Mouse (Mus musculus): ENCODE results near the gene Mtmr14. TPM values are rescaled to one million over a fixed set of nuclear protein-coding genes. Genes with fewer than 3 reads are reported as not detected.

Mtmr14 gene
- polyA plus RNA-seq, 1 experiment from 2014 or later: 36.8 TPM

DNA sequence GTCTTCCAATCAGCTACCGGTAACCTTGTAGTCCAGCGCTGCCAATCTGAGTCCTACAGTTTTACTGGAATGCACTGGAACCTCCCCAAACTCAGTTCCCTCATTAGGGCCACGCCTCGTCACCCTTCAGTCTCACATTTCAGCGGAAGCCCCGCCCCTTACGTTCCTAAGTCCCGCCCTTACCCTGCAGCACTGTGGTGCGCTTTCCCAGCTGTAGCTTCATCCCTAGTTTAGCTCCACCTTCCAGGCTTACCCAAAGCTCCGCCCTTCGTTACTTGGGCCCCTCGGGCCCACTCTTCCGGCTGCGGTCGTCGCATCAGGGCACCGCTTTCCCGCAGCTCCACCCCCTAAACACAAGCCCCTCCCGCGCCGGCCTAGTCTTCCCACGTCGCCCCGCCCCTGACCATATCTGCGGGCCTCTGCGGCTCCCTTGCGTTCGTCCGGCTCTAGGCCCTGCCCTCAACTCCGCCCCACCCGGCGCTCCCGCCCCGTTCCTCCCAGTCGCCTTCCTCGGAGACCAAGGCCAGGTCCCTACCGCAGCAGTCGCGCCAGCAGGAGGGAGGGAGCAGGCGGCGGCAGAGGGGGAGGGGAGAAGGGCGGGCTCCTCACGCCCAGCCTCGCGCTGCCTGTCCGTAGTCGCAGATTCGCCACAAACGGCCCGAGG lies 68.8 kb downstream of the Mtmr14 start:
- no peaks in the 10 kb centered on the region for H3K27me3 ChIP-seq
- peak overlapping the region; percentile 98 for H3K4me3 ChIP-seq
- peak overlapping the region; percentile 99 for H3K27ac ChIP-seq (replicated peaks)
- peaks cover 34% of the 10 kb centered on the region for H3K4me1 ChIP-seq (replicated peaks)
- H3K36me3 ChIP-seq: peaks cover 15% of the 10 kb centered on the region
- WGBS: under 1% methylated on average over 50 of the region's 50 CpGs
- peak overlapping the region; percentile 92 for H3K9ac ChIP-seq
- H3K9me3 ChIP-seq: no peaks in the 10 kb centered on the region
- peak overlapping the region; percentile 100 for H3K4me2 ChIP-seq
- ATAC-seq (ENCODE audit: low read depth): peak; percentile 98

DNA sequence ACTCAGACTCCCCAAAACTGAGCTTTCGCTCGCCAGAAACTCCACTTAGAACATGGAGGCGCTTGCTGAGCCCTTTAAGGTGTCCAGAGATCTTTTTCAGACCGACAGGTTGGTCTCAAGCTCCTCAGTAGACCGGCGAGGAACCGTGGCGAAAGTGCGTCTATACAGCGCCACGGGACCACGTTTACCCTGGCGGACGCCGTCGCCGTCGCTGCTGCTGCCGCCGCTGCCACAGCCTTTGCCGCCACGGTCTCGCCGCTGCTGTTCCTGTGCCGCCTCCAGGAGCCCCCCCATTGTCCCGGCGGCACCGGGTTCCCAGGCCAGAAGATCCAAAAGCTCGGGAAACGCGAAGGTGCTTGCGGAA lies 69.3 kb downstream of the Mtmr14 start, which contains the start of gene Brpf1:
Gene Brpf1 (plus strand): TSS at position 152 of the 364 bp plus-strand sequence.
- H3K4me3 ChIP-seq: peak within 1 kb of the TSS; percentile 98
- H3K9ac ChIP-seq: peak within 1 kb of the TSS; percentile 92
- peak; percentile 68 for ATAC-seq (ENCODE audit: low read depth)
- H3K36me3 ChIP-seq: peaks cover 15% of the 10 kb centered on the region
- peak within 1 kb of the TSS; percentile 100 for H3K4me2 ChIP-seq
- no peaks in the 10 kb centered on the region for H3K9me3 ChIP-seq
- H3K4me1 ChIP-seq (replicated peaks): peaks cover 34% of the 10 kb centered on the region
- WGBS: under 1% methylated on average over 32 of the region's 32 CpGs
- no peaks in the 10 kb centered on the region for H3K27me3 ChIP-seq
- H3K27ac ChIP-seq (replicated peaks): peak within 1 kb of the TSS; percentile 99

DNA sequence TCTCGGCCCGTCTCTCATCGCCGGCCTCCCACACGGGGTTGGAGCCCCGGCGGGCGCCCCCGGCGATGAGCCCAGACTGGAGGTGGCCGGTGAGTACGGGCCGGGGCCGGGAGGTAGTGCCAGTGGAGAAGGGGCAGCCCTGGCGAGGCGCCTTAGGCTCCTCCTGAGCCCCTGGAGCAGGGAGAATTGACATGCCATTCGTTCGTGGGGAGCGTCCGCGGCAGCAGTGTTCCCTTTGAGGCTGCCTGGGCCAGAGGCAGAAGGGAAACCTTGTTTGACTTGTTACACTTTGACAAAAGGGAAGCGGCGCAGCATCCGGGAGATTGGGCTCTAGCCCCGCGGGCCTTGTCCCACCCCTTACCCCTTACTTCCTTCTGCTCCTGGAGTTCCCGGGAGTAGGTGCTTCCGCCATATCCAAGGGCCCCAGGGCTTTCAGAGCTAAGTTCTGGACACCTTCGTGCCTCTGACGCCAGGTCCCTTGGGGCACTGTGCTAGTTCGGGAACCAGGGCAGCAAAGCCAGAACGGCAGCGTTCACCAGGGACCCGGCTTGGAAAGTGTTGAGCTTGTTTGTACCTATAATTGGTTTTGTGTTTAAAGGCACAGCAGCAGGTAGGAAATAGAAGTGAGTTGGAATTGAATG lies 70.0 kb downstream of the Mtmr14 start:
- Histone ChIP-seq H3K27me3 (no peaks in the 10 kb centered on the region), H3K27ac (replicated peaks) (peak overlapping the region; percentile 99), H3K9me3 (no peaks in the 10 kb centered on the region), H3K4me1 (replicated peaks) (peaks cover 34% of the 10 kb centered on the region), H3K4me3 (peak overlapping the region; percentile 98), H3K36me3 (peaks cover 21% of the 10 kb centered on the region), H3K9ac (peak overlapping the region; percentile 92), H3K4me2 (peak overlapping the region; percentile 100)
- WGBS: under 1% methylated on average over 34 of the region's 34 CpGs
- peak; percentile 5; the same call in 1 of the 2 replicates for ATAC-seq (ENCODE audit: low read depth)

DNA sequence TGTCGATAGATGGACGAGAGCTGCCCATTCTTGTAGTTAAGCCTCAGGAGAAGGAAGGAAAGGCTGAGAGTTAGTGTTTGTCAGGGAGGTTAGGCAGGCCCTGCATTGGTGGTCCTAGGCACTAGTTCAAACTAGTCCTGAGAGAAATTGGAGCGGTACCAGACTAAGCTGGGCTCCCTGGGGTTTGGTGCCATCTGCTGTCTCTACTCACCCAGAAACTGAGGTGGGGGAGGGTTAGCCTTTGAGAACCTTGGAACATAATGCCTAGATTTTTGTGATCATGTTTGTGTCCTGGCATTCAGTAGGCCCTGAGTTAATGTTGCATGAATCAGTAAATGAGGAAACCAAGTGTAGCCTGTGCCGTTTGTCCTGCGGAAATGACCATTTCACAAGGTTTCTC lies 70.5 kb downstream of the Mtmr14 start:
- H3K9ac ChIP-seq: peak overlapping the region; percentile 92
- WGBS: 34% methylated on average over 5 of the region's 5 CpGs
- peak overlapping the region; percentile 98 for H3K4me3 ChIP-seq
- H3K4me1 ChIP-seq (replicated peaks): peaks cover 34% of the 10 kb centered on the region
- no peak for ATAC-seq (ENCODE audit: low read depth)
- H3K9me3 ChIP-seq: no peaks in the 10 kb centered on the region
- no peaks in the 10 kb centered on the region for H3K27me3 ChIP-seq
- H3K36me3 ChIP-seq: peaks cover 26% of the 10 kb centered on the region
- H3K4me2 ChIP-seq: peak overlapping the region; percentile 100
- peak overlapping the region; percentile 99 for H3K27ac ChIP-seq (replicated peaks)

DNA sequence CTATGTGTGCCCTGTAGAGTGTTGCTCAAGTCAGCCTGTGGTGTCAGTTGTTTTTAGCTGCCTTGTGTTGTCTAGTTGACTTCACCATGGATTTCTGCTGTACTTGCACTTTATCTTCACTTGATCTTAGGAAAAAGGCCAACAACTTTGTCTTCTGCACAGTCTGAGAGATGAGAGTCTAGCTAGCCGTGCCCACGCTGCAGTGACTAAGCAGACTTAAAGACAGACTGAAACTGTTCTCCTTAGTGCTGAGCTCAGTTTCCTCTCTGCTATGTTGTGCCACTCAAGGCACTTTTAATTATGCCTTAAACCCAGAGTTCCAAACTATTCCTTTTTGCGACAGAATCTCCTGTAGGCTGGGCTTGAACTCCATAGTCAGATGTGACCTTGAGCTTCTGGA lies 78.3 kb downstream of the Mtmr14 start:
- Histone ChIP-seq H3K27ac (replicated peaks) (no peak overlapping the region), H3K9ac (no peak overlapping the region), H3K4me2 (no peak overlapping the region), H3K4me1 (replicated peaks) (0 out of 2 replicates have a peak, but pooled peaks cover 2% of the 10 kb centered on the region), H3K9me3 (no peaks in the 10 kb centered on the region), H3K27me3 (no peaks in the 10 kb centered on the region), H3K4me3 (no peak overlapping the region), H3K36me3 (peaks cover 91% of the 10 kb centered on the region)
- 96% methylated on average over 3 of the region's 3 CpGs for WGBS
- no peak for ATAC-seq (ENCODE audit: low read depth)

DNA sequence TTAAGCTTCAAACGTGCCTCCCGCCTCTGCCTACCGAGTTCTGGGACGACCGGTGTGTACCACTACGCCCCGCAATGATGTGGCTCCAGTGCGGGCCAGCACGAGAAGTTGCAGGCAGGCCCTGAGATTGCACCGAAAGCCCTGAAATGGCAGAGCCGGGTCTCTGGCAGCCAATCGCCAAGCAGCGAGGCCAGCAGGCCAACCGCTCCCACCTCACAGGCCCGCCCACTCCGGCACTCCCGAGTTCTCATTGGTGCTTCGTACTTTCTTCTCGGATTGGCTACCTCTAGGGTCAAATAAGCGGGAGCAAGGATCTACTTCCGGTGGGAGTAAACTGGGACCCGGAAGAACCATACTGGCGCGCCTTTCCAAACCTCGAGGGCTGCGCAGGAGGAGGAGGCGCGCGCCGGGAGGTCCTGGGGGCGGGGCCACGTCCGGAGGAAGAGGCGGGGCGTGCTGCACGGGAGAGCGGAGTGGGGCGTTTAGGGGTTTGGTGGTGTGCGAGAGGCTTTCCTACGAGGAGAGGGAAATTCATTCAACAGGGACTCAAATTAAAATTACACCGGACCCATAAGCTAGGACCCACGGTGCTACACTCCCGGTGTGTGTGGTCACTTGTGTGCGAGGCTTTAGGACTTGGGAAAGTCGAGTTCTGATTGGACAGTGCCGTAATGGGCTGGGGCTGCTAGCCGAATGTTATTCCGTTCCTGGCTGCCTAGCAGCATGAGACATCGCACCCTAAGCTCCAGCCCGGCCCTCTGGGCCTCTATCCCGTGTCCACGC lies 89.1 kb downstream of the Mtmr14 start, which contains the start of gene Ogg1:
Gene Ogg1 (plus strand): TSS at position 440 of the 783 bp plus-strand sequence.
- peak within 1 kb of the TSS; percentile 86 for H3K9ac ChIP-seq
- ATAC-seq (ENCODE audit: low read depth): peak; percentile 99
- under 1% methylated on average over 52 of the region's 52 CpGs for WGBS

DNA sequence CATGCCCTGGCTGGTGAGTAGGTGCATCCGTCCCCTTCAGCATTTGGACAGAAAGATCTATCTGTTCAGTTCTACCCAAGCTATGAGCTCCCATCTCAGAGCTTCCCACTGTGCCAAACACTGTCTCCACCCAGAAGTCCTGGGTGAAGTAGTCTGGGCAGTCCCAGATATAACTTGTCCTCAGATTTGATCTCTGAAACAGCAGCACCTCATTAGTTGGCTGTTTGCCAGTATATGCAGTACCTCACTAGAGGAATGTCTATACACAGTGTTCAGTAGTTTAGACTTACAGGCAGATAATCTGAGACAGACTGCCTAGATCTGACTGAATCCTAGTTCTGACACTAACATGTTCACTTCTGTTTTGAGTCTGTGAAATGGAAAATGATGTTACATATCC lies 91.8 kb downstream of the Mtmr14 start:
- H3K27me3 ChIP-seq: no peaks in the 10 kb centered on the region
- no peaks in the 10 kb centered on the region for H3K9me3 ChIP-seq
- ATAC-seq (ENCODE audit: low read depth): no peak
- WGBS: 94% methylated on average over 1 of the region's 1 CpGs
- peaks cover 53% of the 10 kb centered on the region for H3K36me3 ChIP-seq
- no peak overlapping the region for H3K4me2 ChIP-seq
- no peak overlapping the region for H3K9ac ChIP-seq
- H3K4me3 ChIP-seq: no peak overlapping the region
- H3K27ac ChIP-seq (replicated peaks): no peak overlapping the region
- peaks cover 27% of the 10 kb centered on the region for H3K4me1 ChIP-seq (replicated peaks)

More for the DNA sequence above, 89.1 kb downstream of the Mtmr14 start, which contains the start of gene Ogg1:
- Histone ChIP-seq H3K4me1 (replicated peaks) (peaks cover 14% of the 10 kb centered on the region), H3K36me3 (peaks cover 58% of the 10 kb centered on the region), H3K4me2 (peak within 1 kb of the TSS; percentile 94), H3K9me3 (no peaks in the 10 kb centered on the region), H3K4me3 (peak within 1 kb of the TSS; percentile 60), H3K27me3 (no peaks in the 10 kb centered on the region), H3K27ac (replicated peaks) (peak within 1 kb of the TSS; percentile 93)

DNA sequence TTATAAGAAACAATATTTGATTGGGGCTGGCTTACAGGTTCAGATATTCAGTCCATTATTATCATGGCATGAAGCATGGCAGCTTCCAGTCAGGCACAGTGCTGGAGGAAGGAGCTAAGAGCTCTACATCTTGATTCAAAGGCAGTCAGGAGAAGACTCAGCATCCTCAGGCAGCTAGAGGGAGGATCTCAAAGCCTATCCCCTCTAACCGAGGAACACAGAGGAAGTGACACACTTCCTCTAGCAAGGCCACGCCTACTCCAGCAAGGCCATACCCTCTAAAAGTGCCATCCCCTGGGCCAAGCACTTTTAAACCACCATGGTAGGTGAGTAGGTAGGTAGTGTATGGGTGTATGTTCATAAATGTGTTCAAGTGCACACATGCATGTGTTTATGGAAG lies 92.9 kb downstream of the Mtmr14 start:
- ATAC-seq (ENCODE audit: low read depth): no peak
- Histone ChIP-seq H3K4me3 (no peak overlapping the region), H3K9ac (no peak overlapping the region), H3K27me3 (no peaks in the 10 kb centered on the region), H3K4me1 (replicated peaks) (peaks cover 25% of the 10 kb centered on the region), H3K4me2 (no peak overlapping the region), H3K27ac (replicated peaks) (no peak overlapping the region), H3K36me3 (peaks cover 53% of the 10 kb centered on the region), H3K9me3 (no peaks in the 10 kb centered on the region)
- WGBS: 71% methylated on average over 2 of the region's 2 CpGs

Other genes starting within 250 kb of the Mtmr14 start
- gene Thumpd3, start 191.6 kb upstream of the Mtmr14 start, polyA plus RNA-seq (2015; fragmentation: Nextera tagmentation; extraction: Ambion mirVana): 58.8 and 64.5 TPM in 2 replicates
- 50.3 and 54.0 TPM in 2 replicates for gene Setd5, start 160.5 kb upstream of the Mtmr14 start, polyA plus RNA-seq (2015; fragmentation: Nextera tagmentation; extraction: Ambion mirVana)
- 47.1 and 49.3 TPM in 2 replicates for gene Lhfpl4, start 42.5 kb upstream of the Mtmr14 start, polyA plus RNA-seq (2015; fragmentation: Nextera tagmentation; extraction: Ambion mirVana)
- gene Cpne9, start 44.5 kb downstream of the Mtmr14 start, polyA plus RNA-seq (2015; fragmentation: Nextera tagmentation; extraction: Ambion mirVana): 0.31 and 0.58 TPM in 2 replicates
- gene Brpf1, start 69.3 kb downstream of the Mtmr14 start, polyA plus RNA-seq (2015; fragmentation: Nextera tagmentation; extraction: Ambion mirVana): 16.7 and 16.8 TPM in 2 replicates
- 9.0 and 10.2 TPM in 2 replicates for gene Ogg1, start 89.1 kb downstream of the Mtmr14 start, polyA plus RNA-seq (2015; fragmentation: Nextera tagmentation; extraction: Ambion mirVana)
- gene Camk1, start 106.1 kb downstream of the Mtmr14 start, polyA plus RNA-seq (2015; fragmentation: Nextera tagmentation; extraction: Ambion mirVana): 76.4 and 78.0 TPM in 2 replicates
- gene Tada3, start 140.0 kb downstream of the Mtmr14 start, polyA plus RNA-seq (2015; fragmentation: Nextera tagmentation; extraction: Ambion mirVana): 63.8 and 64.5 TPM in 2 replicates
- 375 and 421 TPM in 2 replicates for gene Arpc4, start 140.3 kb downstream of the Mtmr14 start, polyA plus RNA-seq (2015; fragmentation: Nextera tagmentation; extraction: Ambion mirVana)
- gene Ttll3, start 151.4 kb downstream of the Mtmr14 start, polyA plus RNA-seq (2015; fragmentation: Nextera tagmentation; extraction: Ambion mirVana): 9.9 and 11.3 TPM in 2 replicates
- gene Rpusd3, start 181.5 kb downstream of the Mtmr14 start, polyA plus RNA-seq (2015; fragmentation: Nextera tagmentation; extraction: Ambion mirVana): 19.2 and 19.7 TPM in 2 replicates
- gene Cidec, start 197.9 kb downstream of the Mtmr14 start, polyA plus RNA-seq (2015; fragmentation: Nextera tagmentation; extraction: Ambion mirVana): not detected in 2 replicates
- 91.8 and 95.8 TPM in 2 replicates for gene Jagn1, start 204.7 kb downstream of the Mtmr14 start, polyA plus RNA-seq (2015; fragmentation: Nextera tagmentation; extraction: Ambion mirVana)
- gene Il17re, start 220.6 kb downstream of the Mtmr14 start, polyA plus RNA-seq (2015; fragmentation: Nextera tagmentation; extraction: Ambion mirVana): 0.37 and 0.38 TPM in 2 replicates
- 2.1 and 2.9 TPM in 2 replicates for gene Il17rc, start 233.6 kb downstream of the Mtmr14 start, polyA plus RNA-seq (2015; fragmentation: Nextera tagmentation; extraction: Ambion mirVana)
- 78.9 and 79.0 TPM in 2 replicates for gene Creld1, start 245.5 kb downstream of the Mtmr14 start, polyA plus RNA-seq (2015; fragmentation: Nextera tagmentation; extraction: Ambion mirVana)

All from neural tube, embryonic 13.5 days (tissue).